8 mouse cellular contexts compared by ENCODE assay signal in the genomic region with DNA sequence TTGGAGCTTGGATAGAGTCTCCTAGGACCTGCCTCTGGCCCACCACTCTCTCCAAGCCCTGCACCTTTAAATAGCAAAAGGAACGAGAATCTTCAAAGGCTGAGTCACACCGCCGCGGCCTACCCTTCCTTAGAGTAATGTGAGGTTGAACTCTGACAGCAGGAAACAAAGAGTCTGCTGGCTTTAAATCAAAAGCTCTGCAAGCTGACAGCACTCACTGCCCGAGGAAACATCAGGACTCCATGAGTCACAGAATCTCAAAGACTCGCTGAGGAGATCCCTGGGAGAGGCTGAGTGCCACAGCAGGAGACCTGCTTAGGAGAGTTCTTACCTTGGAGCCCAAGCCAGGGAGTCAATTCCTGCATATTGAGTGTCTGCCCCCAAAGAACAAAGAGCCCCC. TPM values are rescaled to one million over a fixed set of nuclear protein-coding genes. Genes with fewer than 3 reads are reported as not detected.
A peak's percentile ranks its signal among the peaks of the same experiment; 100 is the strongest.
DNase-seq lines count a peak whose midpoint lies in the region; ATAC-seq and TF ChIP-seq lines count a peak whose summit lies in the region.

No protein-coding gene starts in this region.

- no peak for TF ChIP-seq EP300 in heart, adult 2 months (IDR thresholded peaks at IDR 0.05; ENCODE audit: insufficient read depth, low read depth, low read length)

- TF ChIP-seq CTCF in heart, adult 2 months (IDR thresholded peaks at IDR 0.05), result no peak

- ATAC-seq in limb, embryonic 14.5 days (ENCODE audit: low FRiP score, low read depth), result no peak

- H3K79me2 ChIP-seq in heart, adult 2 months (replicated peaks; ENCODE audit: control insufficient read depth, insufficient read depth, low read length), result no peaks in the 10 kb centered on the region

- no peaks in the 10 kb centered on the region for H3K27me3 ChIP-seq in heart, adult 2 months (ENCODE audit: control insufficient read depth, insufficient read depth, low read length)
- no peaks in the 10 kb centered on the region for H3K27me3 ChIP-seq in limb, embryonic 14.5 days (ENCODE audit: control insufficient read depth, insufficient read depth, low read length)

- TF ChIP-seq POLR2A in heart, adult 2 months (IDR thresholded peaks at IDR 0.05; ENCODE audit: insufficient read depth, low read depth, low read length), result no peak
- no peak for TF ChIP-seq POLR2A in limb, embryonic 14.5 days (IDR thresholded peaks at IDR 0.05; ENCODE audit: borderline replicate concordance, extremely low read depth, insufficient read depth, insufficient read length)

- WGBS in heart, adult 2 months, result 16% methylated on average over 6 of the region's 6 CpGs
- 6% methylated on average over 6 of the region's 6 CpGs for WGBS in limb, embryonic 14.5 days

- no peak overlapping the region for H3K4me2 ChIP-seq in limb, embryonic 14.5 days (replicated peaks; ENCODE audit: low read depth, low read length, severe bottlenecking)

- peaks cover 10% of the 10 kb centered on the region for H3K4me1 ChIP-seq in heart, adult 2 months (ENCODE audit: control insufficient read depth, insufficient read depth, low read length)
- H3K4me1 ChIP-seq in limb, embryonic 14.5 days (ENCODE audit: control insufficient read depth, insufficient read depth, low read length), result peaks cover 43% of the 10 kb centered on the region

- H3K4me3 ChIP-seq in heart, adult 2 months, result no peak overlapping the region
- no peak overlapping the region for H3K4me3 ChIP-seq in limb, embryonic 14.5 days (replicated peaks; ENCODE audit: low read length)

- intact Hi-C loops in heart, adult 2 months (cut with DNase I), result no loop called here
- intact Hi-C loops in heart, postnatal 10 days (cut with DNase I), result no loop called here

- peaks cover 3% of the 10 kb centered on the region for H3K36me3 ChIP-seq in heart, adult 2 months (ENCODE audit: control insufficient read depth, insufficient read depth, low read length)
- H3K36me3 ChIP-seq in limb, embryonic 14.5 days (ENCODE audit: control insufficient read depth, insufficient read depth, low read length), result no peaks in the 10 kb centered on the region

- no peaks in the 10 kb centered on the region for H3K9me3 ChIP-seq in limb, embryonic 14.5 days (ENCODE audit: control insufficient read depth, low read length)

- DNase-seq in heart, adult 2 months, result no peak
- no peak for DNase-seq in heart, adult 8-10 months (ENCODE audit: low spot score)
- DNase-seq in c-Kit-positive CD71-negative TER-119-negative erythroid progenitor cells, embryonic 14.5 days (ENCODE audit: low read depth), result peak; percentile 68
- peak; percentile 48 to 58 for DNase-seq in heart, postnatal 10 days
- peak; percentile 79 for DNase-seq in limb, embryonic 14.5 days (ENCODE audit: low spot score)
- peak; percentile 59 to 63 for DNase-seq in natural killer cell, adult 2 months (ENCODE audit: low spot score in 2 of 2)
- DNase-seq in left cerebral cortex, adult 11 months (ENCODE audit: low spot score), result no peak
- DNase-seq in urinary bladder, postnatal 4 days (ENCODE audit: low spot score in 2 of 2), result no peak

- H3K27ac ChIP-seq in heart, adult 2 months, result peak overlapping the region; percentile 54
- peak overlapping the region; percentile 52 for H3K27ac ChIP-seq in limb, embryonic 14.5 days (replicated peaks; ENCODE audit: low read depth, low read length)

- H3K9ac ChIP-seq in heart, adult 2 months (ENCODE audit: low read depth, low read length), result no peak overlapping the region
- no peak overlapping the region for H3K9ac ChIP-seq in limb, embryonic 14.5 days (ENCODE audit: low read depth, low read length, severe bottlenecking)

RNA-seq across cellular contexts. Expression of gene Scd2, which starts 12.7 kb away (rescaled TPM):
- total RNA-seq in heart, adult 2 months (2021), result 10 to 100 TPM in 1 of 2 experiments, 1 to 10 TPM in 1; 9.2 to 12.2 TPM
- 21.2 and 31.1 TPM in 2 replicates for polyA plus RNA-seq in heart, adult 2 months (2012; rRNA removed)
- 10 to 100 TPM in 1 of 4 experiments, 1 to 10 TPM in 3; 7.5 to 10.2 (median 9.4) TPM for total RNA-seq in heart, adult 8-10 months (2022)
- total RNA-seq in heart, postnatal 10 days (2021), result 10 to 100 TPM; 30.3 to 34.6 TPM
- polyA plus RNA-seq in limb, embryonic 14.5 days (2012; rRNA removed), result 274 and 383 TPM in 2 replicates
- 216 and 218 TPM in 2 replicates for polyA plus RNA-seq in limb, embryonic 14.5 days (2014; fragmentation: Nextera tagmentation; extraction: Ambion mirVana)

RNA-seq across cellular contexts. Expression of gene Scd4, which starts 52.1 kb away (rescaled TPM):
- 1 to 10 TPM; 4.6 to 6.0 TPM for total RNA-seq in heart, adult 2 months (2021)
- 9.0 and 12.6 TPM in 2 replicates for polyA plus RNA-seq in heart, adult 2 months (2012; rRNA removed)
- total RNA-seq in heart, adult 8-10 months (2022), result 1 to 10 TPM; 2.6 to 5.1 (median 3.1) TPM
- total RNA-seq in heart, postnatal 10 days (2021), result 10 to 100 TPM; 44.0 to 67.2 TPM
- polyA plus RNA-seq in limb, embryonic 14.5 days (2012; rRNA removed), result 0.76 and 0.80 TPM in 2 replicates
- polyA plus RNA-seq in limb, embryonic 14.5 days (2014; fragmentation: Nextera tagmentation; extraction: Ambion mirVana), result 0.12 and 0.35 TPM in 2 replicates

Comparison
In these comparisons a context has a peak if more than half of its experiments do, and no peak if none do; other contexts are left out.
1. DNase-seq: peak in c-Kit-positive CD71-negative TER-119-negative erythroid progenitor cells, embryonic 14.5 days (single experiment), heart, postnatal 10 days (2 of 2), limb, embryonic 14.5 days (single experiment) and natural killer cell, adult 2 months (2 of 2); none in heart, adult 2 months (0 of 2), heart, adult 8-10 months (single experiment), left cerebral cortex, adult 11 months (single experiment) and urinary bladder, postnatal 4 days (0 of 2).
2. RNA of gene Scd4, which starts 52.1 kb away (total RNA-seq): 44.0 to 67.2 TPM in heart, postnatal 10 days; 4.6 to 6.0 TPM in heart, adult 2 months and 2.6 to 5.1 TPM in heart, adult 8-10 months; every median in the first group is over 4 times any median in the second.